Mouse (Mus musculus): ENCODE results near the gene Rab8b. TPM values are rescaled to one million over a fixed set of nuclear protein-coding genes. Genes with fewer than 3 reads are reported as not detected.
"Not testable (repeated sequence)": the region's sequence is repeated elsewhere in the genome, so short reads cannot be mapped to it uniquely, and the experiment has no call there.

Rab8b gene
- total and polyA plus RNA-seq, 3 experiments = 4.9 to 121 (median 40.6) TPM

DNA sequence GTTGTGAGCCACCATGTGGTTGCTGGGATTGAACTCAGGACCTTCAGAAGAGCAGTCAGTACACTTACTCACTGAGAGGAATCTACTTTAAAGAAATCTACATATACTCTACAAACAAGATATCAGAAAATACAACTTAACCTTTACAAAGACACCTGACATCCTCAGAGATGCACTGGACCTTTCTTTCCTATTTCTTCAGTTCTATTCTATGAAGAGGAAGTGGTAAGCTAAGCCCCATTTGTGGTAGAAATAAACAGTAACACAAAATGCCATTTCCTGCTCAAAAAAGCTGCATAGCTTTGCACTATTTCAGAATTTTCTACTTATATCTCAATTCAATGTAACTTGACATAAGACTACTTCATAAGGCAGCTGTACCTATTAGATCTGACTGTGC lies 46.0 kb downstream of the Rab8b start:
- Histone ChIP-seq H3K4me3 (ENCODE audit: low read depth, low read length) (no peak overlapping the region), H3K27me3 (ENCODE audit: insufficient read depth, low read length) (no peaks in the 10 kb centered on the region), H3K9me3 (replicated peaks) (peaks cover 5% of the 10 kb centered on the region), H3K4me1 (ENCODE audit: insufficient read depth, low read depth, low read length) (peaks cover 14% of the 10 kb centered on the region; the same call in 1 of the 2 replicates), H3K36me3 (replicated peaks) (peaks cover 48% of the 10 kb centered on the region)
- ATAC-seq (ENCODE audit: extremely low read depth, insufficient number of reproducible peaks, low FRiP score, poor library complexity, severe bottlenecking) (no peak), DNase-seq (ENCODE audit: low spot score) (no peak)
- TF ChIP-seq CTCF (IDR thresholded peaks at IDR 0.05; ENCODE audit: low read depth, low read length) (no peak), POLR2AphosphoS5 (IDR thresholded peaks at IDR 0.05; ENCODE audit: insufficient replicate concordance, low read depth, low read length) (no peak), TAL1 (conservative IDR thresholded peaks at IDR 0.05; ENCODE audit: low read depth, low read length) (no peak), GATA2 (IDR thresholded peaks at IDR 0.05; ENCODE audit: borderline replicate concordance, low read depth, low read length) (no peak), GATA1 (IDR thresholded peaks at IDR 0.05; ENCODE audit: borderline replicate concordance, low read length) (no peak)

DNA sequence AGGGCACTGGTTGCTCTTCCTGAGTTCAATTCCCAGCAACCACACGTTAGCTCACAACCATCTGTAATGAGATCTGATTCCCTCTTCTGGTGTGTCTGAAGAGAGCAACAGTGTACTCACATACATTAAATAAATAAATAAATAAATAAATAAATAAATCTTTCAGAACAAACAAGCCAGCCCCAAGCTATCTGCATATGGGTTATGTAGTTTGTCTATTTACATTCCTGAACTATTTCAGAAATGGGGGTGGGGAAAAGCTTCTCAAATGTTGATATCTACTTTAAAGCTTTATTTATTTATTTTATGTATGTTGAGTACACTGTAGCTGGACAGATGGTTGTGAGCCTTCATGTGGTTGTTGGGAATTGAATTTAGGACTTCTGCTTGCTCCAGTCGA lies 46.5 kb downstream of the Rab8b start:
- Histone ChIP-seq H3K4me1 (ENCODE audit: insufficient read depth, low read depth, low read length) (peaks cover 14% of the 10 kb centered on the region), H3K36me3 (replicated peaks) (peaks cover 48% of the 10 kb centered on the region)
- not testable (repeated sequence) for H3K4me3 ChIP-seq (ENCODE audit: low read depth, low read length); H3K27me3 ChIP-seq (ENCODE audit: insufficient read depth, low read length); ATAC-seq (ENCODE audit: extremely low read depth, insufficient number of reproducible peaks, low FRiP score, poor library complexity, severe bottlenecking); DNase-seq (ENCODE audit: low spot score); H3K9me3 ChIP-seq (replicated peaks)

DNA sequence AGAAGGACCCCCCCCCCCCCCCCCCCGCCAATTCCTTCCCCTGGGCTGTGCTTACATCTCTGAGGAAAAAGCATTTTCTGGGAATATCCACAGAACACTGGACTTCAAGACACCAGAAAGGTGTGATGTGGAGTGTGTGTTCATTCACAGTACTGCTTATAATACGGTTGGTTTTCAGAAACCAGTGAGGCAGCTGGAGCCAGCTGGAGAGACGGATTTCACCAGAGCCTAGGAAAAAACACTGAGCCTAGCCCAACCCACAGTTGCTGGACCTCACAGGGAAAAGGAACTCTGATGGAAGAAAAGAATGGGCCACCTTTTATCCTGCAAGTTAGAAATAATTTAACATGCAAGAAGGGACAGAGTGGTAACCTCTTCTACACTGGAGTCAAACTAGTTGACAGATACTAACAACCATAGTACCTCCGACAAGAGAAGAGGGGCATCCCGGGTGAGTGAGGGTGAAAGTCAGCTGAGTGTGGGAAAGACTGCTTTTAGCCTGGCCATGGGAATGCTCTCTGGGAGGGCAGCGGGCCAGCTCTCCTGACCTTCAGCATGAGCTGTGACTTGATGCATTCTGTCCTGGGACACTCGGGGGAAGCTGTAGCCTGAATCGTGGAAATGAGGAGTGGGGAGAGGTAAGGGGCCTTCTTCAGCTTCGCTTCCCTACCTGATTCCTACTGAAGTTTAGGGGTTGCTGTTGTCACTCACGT lies 47.3 kb downstream of the Rab8b start:
- DNase-seq (ENCODE audit: low spot score) = no peak
- no peak overlapping the region for H3K4me3 ChIP-seq (ENCODE audit: low read depth, low read length)
- ATAC-seq (ENCODE audit: extremely low read depth, insufficient number of reproducible peaks, low FRiP score, poor library complexity, severe bottlenecking) = no peak
- peaks cover 11% of the 10 kb centered on the region for H3K4me1 ChIP-seq (ENCODE audit: insufficient read depth, low read depth, low read length)
- no peaks in the 10 kb centered on the region for H3K27me3 ChIP-seq (ENCODE audit: insufficient read depth, low read length)
- TF ChIP-seq GATA2 (IDR thresholded peaks at IDR 0.05; ENCODE audit: borderline replicate concordance, low read depth, low read length) (no peak), GATA1 (IDR thresholded peaks at IDR 0.05; ENCODE audit: borderline replicate concordance, low read length) (no peak), TAL1 (conservative IDR thresholded peaks at IDR 0.05; ENCODE audit: low read depth, low read length) (no peak), POLR2AphosphoS5 (IDR thresholded peaks at IDR 0.05; ENCODE audit: insufficient replicate concordance, low read depth, low read length) (no peak), CTCF (IDR thresholded peaks at IDR 0.05; ENCODE audit: low read depth, low read length) (no peak)
- H3K9me3 ChIP-seq (replicated peaks) = peaks cover 5% of the 10 kb centered on the region
- H3K36me3 ChIP-seq (replicated peaks) = peaks cover 45% of the 10 kb centered on the region

DNA sequence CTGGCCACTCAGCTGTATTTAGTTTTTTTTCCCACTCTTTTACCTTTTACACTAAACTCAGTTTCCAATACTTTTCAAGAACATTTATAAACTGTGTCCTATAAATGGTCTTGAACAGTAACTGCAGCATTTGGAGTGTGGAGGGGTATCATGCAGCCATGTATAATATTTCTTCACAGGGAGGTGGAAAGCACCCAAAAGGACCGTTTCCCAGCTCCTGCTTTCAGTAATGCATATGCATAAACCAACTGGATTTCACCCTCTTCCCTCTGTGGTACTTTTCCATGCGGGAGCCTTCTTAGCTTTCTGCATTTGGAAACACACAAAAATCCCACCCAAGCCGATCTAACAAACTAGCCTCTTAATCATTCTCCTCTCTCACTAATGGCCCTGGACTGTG lies 54.8 kb downstream of the Rab8b start:
- Histone ChIP-seq H3K4me3 (ENCODE audit: low read depth, low read length) (no peak overlapping the region), H3K9me3 (replicated peaks) (no peaks in the 10 kb centered on the region), H3K36me3 (replicated peaks) (peaks cover 67% of the 10 kb centered on the region), H3K4me1 (ENCODE audit: insufficient read depth, low read depth, low read length) (no peaks in the 10 kb centered on the region; the same call in 1 of the 2 replicates), H3K27me3 (ENCODE audit: insufficient read depth, low read length) (no peaks in the 10 kb centered on the region)
- TF ChIP-seq CTCF (IDR thresholded peaks at IDR 0.05; ENCODE audit: low read depth, low read length) (no peak), POLR2AphosphoS5 (IDR thresholded peaks at IDR 0.05; ENCODE audit: insufficient replicate concordance, low read depth, low read length) (no peak), GATA2 (IDR thresholded peaks at IDR 0.05; ENCODE audit: borderline replicate concordance, low read depth, low read length) (no peak), TAL1 (conservative IDR thresholded peaks at IDR 0.05; ENCODE audit: low read depth, low read length) (no peak), GATA1 (IDR thresholded peaks at IDR 0.05; ENCODE audit: borderline replicate concordance, low read length) (no peak)
- no peak for ATAC-seq (ENCODE audit: extremely low read depth, insufficient number of reproducible peaks, low FRiP score, poor library complexity, severe bottlenecking)
- DNase-seq (ENCODE audit: low spot score) = no peak

DNA sequence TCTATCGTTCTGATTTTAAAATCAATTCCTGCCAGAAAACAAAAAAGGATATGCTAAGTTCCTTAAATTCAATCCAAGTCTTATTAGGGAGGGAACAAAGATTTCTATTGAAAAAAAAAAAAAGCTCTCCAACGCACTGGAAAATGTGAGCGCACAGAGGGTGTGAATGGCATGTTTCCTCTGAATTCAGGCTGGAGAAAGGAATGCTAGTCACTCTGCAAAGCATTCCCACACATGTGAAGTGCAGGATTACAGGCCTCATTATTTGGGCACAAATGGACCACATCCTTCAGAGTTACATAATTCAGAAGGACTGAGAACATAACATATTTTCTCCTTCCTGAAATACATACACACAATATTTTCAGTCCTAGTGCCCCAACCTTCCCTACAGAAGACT lies 56.0 kb downstream of the Rab8b start:
- Histone ChIP-seq H3K4me1 (ENCODE audit: insufficient read depth, low read depth, low read length) (peaks cover 4% of the 10 kb centered on the region), H3K36me3 (replicated peaks) (peaks cover 77% of the 10 kb centered on the region), H3K27me3 (ENCODE audit: insufficient read depth, low read length) (no peaks in the 10 kb centered on the region), H3K4me3 (ENCODE audit: low read depth, low read length) (no peak overlapping the region), H3K9me3 (replicated peaks) (no peaks in the 10 kb centered on the region)
- TF ChIP-seq CTCF (IDR thresholded peaks at IDR 0.05; ENCODE audit: low read depth, low read length) (no peak), POLR2AphosphoS5 (IDR thresholded peaks at IDR 0.05; ENCODE audit: insufficient replicate concordance, low read depth, low read length) (no peak), GATA2 (IDR thresholded peaks at IDR 0.05; ENCODE audit: borderline replicate concordance, low read depth, low read length) (no peak), GATA1 (IDR thresholded peaks at IDR 0.05; ENCODE audit: borderline replicate concordance, low read length) (no peak), TAL1 (conservative IDR thresholded peaks at IDR 0.05; ENCODE audit: low read depth, low read length) (no peak)
- ATAC-seq (ENCODE audit: extremely low read depth, insufficient number of reproducible peaks, low FRiP score, poor library complexity, severe bottlenecking) (no peak), DNase-seq (ENCODE audit: low spot score) (no peak)

DNA sequence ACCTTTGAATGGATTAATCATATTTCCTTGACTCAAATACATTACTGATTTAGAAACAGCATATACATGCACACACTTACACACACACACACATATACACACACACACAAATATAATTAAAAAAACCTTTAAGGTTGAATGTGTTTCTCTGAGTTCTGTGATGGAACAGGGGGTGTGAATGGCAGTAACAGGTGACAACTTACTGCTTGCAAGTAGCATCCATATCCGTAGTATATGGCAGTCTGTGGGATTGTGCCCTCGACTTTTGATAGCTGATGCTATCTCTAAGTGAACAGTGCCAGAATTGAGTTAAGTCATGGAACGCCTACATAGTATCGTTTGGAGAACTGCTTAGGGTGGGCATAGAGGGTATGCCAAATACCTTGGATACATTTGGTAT lies 57.3 kb downstream of the Rab8b start:
- ATAC-seq (ENCODE audit: extremely low read depth, insufficient number of reproducible peaks, low FRiP score, poor library complexity, severe bottlenecking) = no peak
- H3K4me1 ChIP-seq (ENCODE audit: insufficient read depth, low read depth, low read length) = peaks cover 4% of the 10 kb centered on the region
- TF ChIP-seq GATA2 (IDR thresholded peaks at IDR 0.05; ENCODE audit: borderline replicate concordance, low read depth, low read length) (no peak), GATA1 (IDR thresholded peaks at IDR 0.05; ENCODE audit: borderline replicate concordance, low read length) (no peak), POLR2AphosphoS5 (IDR thresholded peaks at IDR 0.05; ENCODE audit: insufficient replicate concordance, low read depth, low read length) (no peak), CTCF (IDR thresholded peaks at IDR 0.05; ENCODE audit: low read depth, low read length) (no peak), TAL1 (conservative IDR thresholded peaks at IDR 0.05; ENCODE audit: low read depth, low read length) (no peak)
- peaks cover 83% of the 10 kb centered on the region for H3K36me3 ChIP-seq (replicated peaks)
- no peak for DNase-seq (ENCODE audit: low spot score)
- no peaks in the 10 kb centered on the region for H3K27me3 ChIP-seq (ENCODE audit: insufficient read depth, low read length)
- H3K9me3 ChIP-seq (replicated peaks) = no peaks in the 10 kb centered on the region
- no peak overlapping the region for H3K4me3 ChIP-seq (ENCODE audit: low read depth, low read length)

All from G1E (cell line).